Comparison of ENCODE assay signal across 9 mouse cellular contexts in genomic region chr8:70775851-70776495, GRCm38 (mm10). TPM values are rescaled to one million over a fixed set of nuclear protein-coding genes. Genes with fewer than 3 reads are reported as not detected.
DNase-seq lines count a peak whose midpoint lies in the region; ATAC-seq and TF ChIP-seq lines count a peak whose summit lies in the region.
"Had no signal": no experiment of that assay in that cellular context is flagged by ENCODE, and none has a peak within 500 bp of the region (broad histone marks: within the 10 kb centered on the region; RNA-seq: fewer than 3 reads in every experiment).

No protein-coding gene starts in this region.

- peak overlapping the region; percentile 90 for H3K4me3 ChIP-seq in testis, adult 2 months (ENCODE audit: control insufficient read depth, low read depth, low read length)

- peak overlapping the region; percentile 56 for H3K27ac ChIP-seq in testis, adult 2 months (ENCODE audit: control insufficient read depth, insufficient read depth, low read depth, low read length)

- no peak for TF ChIP-seq POLR2A in testis, adult 2 months (IDR thresholded peaks at IDR 0.05; ENCODE audit: control insufficient read depth, low read depth, low read length)

- peak; percentile 81 for DNase-seq in cerebellum, adult 9-11 months
- no peak for DNase-seq in testis, postnatal 10 days (ENCODE audit: low spot score)
- DNase-seq in induced T-regulatory cell, adult 2 months (ENCODE audit: low read depth), result peak; percentile 62
- DNase-seq in naive thymus-derived CD4-positive, alpha-beta T cell, adult 2 months (ENCODE audit: low read depth), result peak; percentile 55
- no peak for DNase-seq in layer of hippocampus, postnatal 36 days
- no peak for DNase-seq in frontal cortex, postnatal 25 days (ENCODE audit: low spot score in 2 of 2)

- no peak for ATAC-seq in cerebellum, adult (ENCODE audit: insufficient number of reproducible peaks, low FRiP score, low TSS enrichment)

- TF ChIP-seq CTCF in testis, adult 2 months (IDR thresholded peaks at IDR 0.05; ENCODE audit: control insufficient read depth, insufficient read depth, insufficient replicate concordance, low read depth, low read length), result no peak

- H3K36me3 ChIP-seq in testis, adult 2 months (ENCODE audit: control insufficient read depth, insufficient read depth, low read length), result no peaks in the 10 kb centered on the region

- no peaks in the 10 kb centered on the region for H3K27me3 ChIP-seq in testis, adult 2 months (ENCODE audit: control insufficient read depth, insufficient read depth, low read length)

- H3K4me1 ChIP-seq in testis, adult 2 months (ENCODE audit: control insufficient read depth, insufficient read depth, low read length), result peaks cover 9% of the 10 kb centered on the region

RNA-seq across cellular contexts. Expression of gene Pik3r2, which starts 0.5 kb away (rescaled TPM):
- 25.1 and 30.8 TPM in 2 replicates for polyA plus RNA-seq in testis, adult 2 months (2012; rRNA removed)
- 100 to 1,000 TPM; 153 to 158 TPM for total RNA-seq in layer of hippocampus, postnatal 36 days (2021)

RNA-seq across cellular contexts. Expression of gene Mpv17l2, which starts 15.2 kb away (rescaled TPM):
- polyA plus RNA-seq in testis, adult 2 months (2012; rRNA removed), result 13.5 and 14.4 TPM in 2 replicates
- total RNA-seq in layer of hippocampus, postnatal 36 days (2021), result 10 to 100 TPM; 34.3 to 35.8 TPM

RNA-seq across cellular contexts. Expression of gene Rab3a, which starts 21.5 kb away (rescaled TPM):
- polyA plus RNA-seq in testis, adult 2 months (2012; rRNA removed), result 7.9 and 8.2 TPM in 2 replicates
- 100 to 1,000 TPM; 729 to 765 TPM for total RNA-seq in layer of hippocampus, postnatal 36 days (2021)

RNA-seq across cellular contexts. Expression of gene Mast3, which starts 28.9 kb away (rescaled TPM):
- polyA plus RNA-seq in testis, adult 2 months (2012; rRNA removed), result 11.0 and 13.1 TPM in 2 replicates
- total RNA-seq in layer of hippocampus, postnatal 36 days (2021), result 100 to 1,000 TPM; 452 to 459 TPM

RNA-seq across cellular contexts. Expression of gene Il12rb1, which starts 32.3 kb away (rescaled TPM):
- 0.25 and 0.40 TPM in 2 replicates for polyA plus RNA-seq in testis, adult 2 months (2012; rRNA removed)
- under 1 TPM; 0.56 to 0.87 TPM for total RNA-seq in layer of hippocampus, postnatal 36 days (2021)
- total RNA-seq: gastrocnemius, adult 8-10 months had no signal

Comparison
In these comparisons a context has a peak if more than half of its experiments do, and no peak if none do; other contexts are left out.
1. DNase-seq: peak in cerebellum, adult 9-11 months (single experiment), induced T-regulatory cell, adult 2 months (single experiment) and naive thymus-derived CD4-positive, alpha-beta T cell, adult 2 months (single experiment); none in testis, postnatal 10 days (single experiment), layer of hippocampus, postnatal 36 days (0 of 2) and frontal cortex, postnatal 25 days (0 of 2).